Mouse (Mus musculus) ES-Bruce4 (cell line): Measurements from ENCODE around the gene Lef1.

Source experiments
- CTCF ChIP-seq: IDR thresholded peaks from one replicate; pipeline ENCODE4 v1.8.1; 2011; ENCODE audit warnings: low read depth, low read length
- EP300 ChIP-seq: IDR thresholded peaks from 2 replicates; pipeline ENCODE4 v1.6.1; 2011; ENCODE audit warnings: low read depth, low read length; ENCODE audit not compliant: insufficient read depth

DNA sequence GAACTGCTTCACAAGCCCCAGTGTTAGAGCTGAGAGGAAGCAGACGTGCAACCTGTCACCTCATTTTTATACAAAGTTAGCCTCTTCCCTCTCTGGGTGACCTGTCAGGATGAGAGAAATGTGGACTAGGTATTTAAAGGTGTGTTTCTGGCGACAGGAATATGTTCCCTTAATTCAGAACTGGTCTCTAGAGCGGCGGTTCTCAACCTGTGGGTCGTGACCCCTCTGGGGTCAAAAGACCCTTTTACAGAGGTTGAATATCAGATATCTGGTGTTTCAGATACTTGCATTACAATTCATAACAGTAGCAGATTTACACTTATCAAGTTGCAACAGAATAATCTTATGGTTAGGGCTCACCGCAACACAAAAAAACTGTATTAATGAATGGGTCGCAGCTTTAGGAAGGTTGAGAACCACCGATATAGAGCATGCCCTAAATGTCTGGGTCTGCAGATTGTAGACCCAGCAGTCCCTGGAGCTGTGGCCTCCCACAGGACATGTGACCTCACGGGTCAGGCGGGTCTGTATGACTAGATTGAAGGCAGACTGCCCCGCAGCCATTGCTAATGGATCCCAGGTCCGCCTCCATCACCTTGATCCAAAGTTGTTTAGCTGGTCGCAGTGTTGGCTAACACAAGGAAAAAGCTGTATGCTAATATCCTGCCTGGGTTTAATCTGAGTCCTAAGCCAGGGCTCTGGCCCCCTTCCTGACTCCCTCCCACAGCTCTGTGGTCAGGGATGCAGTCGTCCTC lies 108.5 kb downstream of the Lef1 start:
- TF ChIP-seq EP300 = no peak
- TF ChIP-seq CTCF = no peak
